Mouse (Mus musculus) erythroblast, embryonic 14.5 days (primary cell): ENCODE data around the gene Sel1l. TPM values are rescaled to one million over a fixed set of nuclear protein-coding genes. Genes with fewer than 3 reads are reported as not detected.

Experiments used
- H3K27me3 ChIP-seq: 2 replicates; pipeline ENCODE4 v1.6.1; 2012; ENCODE audit warnings: inconsistent platforms; ENCODE audit not compliant: control insufficient read depth
- H3K36me3 ChIP-seq: 2 replicates; pipeline ENCODE4 v1.6.1; 2012; ENCODE audit warnings: mild to moderate bottlenecking, inconsistent platforms; ENCODE audit not compliant: control insufficient read depth
- H3K4me1 ChIP-seq: 2 replicates; pipeline ENCODE4 v1.6.1; 2012; ENCODE audit warnings: inconsistent platforms; ENCODE audit not compliant: control insufficient read depth
- H3K4me3 ChIP-seq: replicated peaks from 2 replicates; pipeline ENCODE3; 2012; ENCODE audit warnings: moderate library complexity, mild to moderate bottlenecking, inconsistent platforms
- H3K9me3 ChIP-seq: 2 replicates; pipeline ENCODE4 v1.6.1; 2012; ENCODE audit warnings: low read length, inconsistent platforms, mixed read lengths; ENCODE audit not compliant: control insufficient read depth
- GATA1 ChIP-seq: IDR thresholded peaks from 2 replicates; pipeline ENCODE4 v1.6.1; 2012; ENCODE audit warnings: low read length, inconsistent platforms, mixed read lengths
- TAL1 ChIP-seq: IDR thresholded peaks from 3 replicates; pipeline ENCODE4 v1.6.1; 2012; ENCODE audit warnings: low read length, inconsistent platforms, mixed read lengths
- polyA plus RNA-seq: library from polyadenylated mRNA; stranded (reverse); fragments of >175 nt; gene quantifications from 2 replicates; pipeline ENCODE4 v1.2.3, GENCODE M21; 2012

The Sel1l gene
- polyA plus RNA-seq, 1 experiment: 0.30 TPM

DNA sequence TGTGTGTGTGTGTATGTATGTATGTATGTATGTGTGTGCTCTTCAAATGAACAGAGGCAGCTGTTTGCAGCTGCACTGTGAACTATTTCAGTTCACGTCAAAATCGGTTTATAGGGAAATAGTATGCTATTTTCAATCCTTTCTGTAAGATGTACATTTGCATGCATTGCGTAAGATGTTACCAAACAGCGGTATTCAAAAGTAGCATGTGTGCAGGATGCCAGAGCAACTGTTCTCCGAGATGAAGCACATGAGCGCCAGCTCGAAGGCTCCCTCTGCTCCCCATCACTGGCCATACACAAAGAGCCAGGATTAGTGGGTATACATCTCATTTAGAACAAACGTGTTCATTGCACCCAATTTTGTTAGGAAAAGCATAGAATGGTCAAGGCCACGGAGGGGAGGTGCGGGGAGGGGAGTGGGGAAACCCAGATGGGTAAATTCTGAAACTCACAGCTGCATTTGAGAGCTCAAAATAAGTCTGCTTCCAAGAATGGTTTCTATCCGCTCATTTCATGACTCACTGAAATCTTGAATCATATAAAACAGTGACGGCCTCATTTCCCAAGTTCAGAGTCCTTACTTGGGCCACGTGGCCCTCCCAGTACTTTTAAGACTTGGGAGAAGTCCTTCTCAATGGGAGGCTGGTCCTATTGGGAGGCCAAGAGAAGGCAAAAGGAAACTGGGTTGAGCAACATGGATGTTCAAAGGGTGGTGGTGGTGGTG, 45.6 kb downstream of the Sel1l start:
- peaks cover 8% of the 10 kb centered on the region for H3K4me1 ChIP-seq
- TF ChIP-seq GATA1 (no peak), TAL1 (no peak)

DNA sequence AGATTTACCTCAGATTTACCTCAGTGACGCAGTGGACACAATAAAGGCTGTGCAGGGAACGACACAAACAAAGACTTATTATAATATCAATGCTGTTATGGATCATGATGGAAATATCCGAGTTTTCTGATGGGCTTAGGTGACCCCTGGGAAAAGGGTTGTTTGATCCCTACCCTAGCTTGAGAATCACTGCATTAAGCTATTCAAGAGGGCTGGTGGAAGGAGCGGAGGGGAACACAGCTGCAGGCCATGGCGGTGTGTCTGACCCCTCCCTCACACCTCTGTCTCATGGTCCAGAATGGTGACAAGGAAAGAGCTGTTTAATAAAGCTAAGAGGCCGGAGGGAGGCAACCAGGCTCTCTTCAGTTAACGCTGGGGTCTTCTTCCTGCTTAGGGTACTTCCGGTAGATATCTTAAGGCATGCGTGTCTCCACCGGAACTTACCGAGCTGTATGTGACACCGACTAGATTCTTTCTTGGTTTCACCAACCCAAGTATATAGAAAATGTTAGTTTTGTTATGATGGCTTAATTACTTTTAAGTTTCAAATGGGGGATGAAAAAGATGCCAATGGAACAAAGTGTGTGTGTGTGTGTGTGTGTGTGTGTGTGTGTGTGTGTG, 46.3 kb downstream of the Sel1l start:
- H3K9me3 ChIP-seq: no peaks in the 10 kb centered on the region
- no peak overlapping the region for H3K4me3 ChIP-seq
- no peaks in the 10 kb centered on the region for H3K27me3 ChIP-seq
- peaks cover 5% of the 10 kb centered on the region for H3K36me3 ChIP-seq
- H3K4me1 ChIP-seq: peaks cover 8% of the 10 kb centered on the region
- no peak for TF ChIP-seq TAL1
- TF ChIP-seq GATA1: no peak

More for the DNA sequence above, 45.6 kb downstream of the Sel1l start:
- Histone ChIP-seq H3K27me3 (no peaks in the 10 kb centered on the region), H3K4me3 (no peak overlapping the region), H3K36me3 (peaks cover 12% of the 10 kb centered on the region), H3K9me3 (no peaks in the 10 kb centered on the region)

DNA sequence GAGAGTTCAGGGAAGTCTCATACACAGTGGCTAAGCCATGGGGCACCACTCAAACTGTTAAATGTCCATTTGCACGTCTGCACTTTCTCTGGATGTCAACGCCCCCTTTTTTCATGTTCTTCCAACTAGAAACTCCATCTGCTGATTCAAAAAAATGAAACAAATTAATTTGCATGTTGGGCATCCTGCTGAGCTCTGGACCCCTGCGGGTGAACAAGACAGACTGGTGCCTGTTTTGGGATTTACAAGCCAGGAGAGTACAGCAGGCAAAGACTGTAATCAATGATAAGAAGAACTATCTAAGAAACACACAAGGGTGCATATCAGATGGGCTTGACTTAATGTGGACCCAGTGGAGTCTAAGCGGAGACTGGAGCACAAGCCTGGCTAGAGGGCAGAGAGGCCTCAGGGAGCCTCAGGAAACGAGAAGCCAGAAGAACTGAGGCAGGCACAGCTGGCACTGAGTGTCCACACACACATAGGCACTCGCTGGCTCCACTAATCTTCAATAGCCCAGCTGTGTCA, 48.0 kb downstream of the Sel1l start:
- H3K9me3 ChIP-seq: no peaks in the 10 kb centered on the region
- peaks cover 8% of the 10 kb centered on the region for H3K4me1 ChIP-seq
- no peaks in the 10 kb centered on the region for H3K36me3 ChIP-seq
- no peak for TF ChIP-seq GATA1
- no peak for TF ChIP-seq TAL1
- H3K4me3 ChIP-seq: no peak overlapping the region
- no peaks in the 10 kb centered on the region for H3K27me3 ChIP-seq

- Histone ChIP-seq H3K4me3 (no peak overlapping the region), H3K9me3 (no peaks in the 10 kb centered on the region), H3K27me3 (no peaks in the 10 kb centered on the region), H3K4me1 (peaks cover 8% of the 10 kb centered on the region), H3K36me3 (no peaks in the 10 kb centered on the region)
- TF ChIP-seq GATA1: no peak
- no peak for TF ChIP-seq TAL1
These were observed 49.1 kb downstream of the Sel1l start for GRCm38 (mm10) chr12:91799821-91800335.

DNA sequence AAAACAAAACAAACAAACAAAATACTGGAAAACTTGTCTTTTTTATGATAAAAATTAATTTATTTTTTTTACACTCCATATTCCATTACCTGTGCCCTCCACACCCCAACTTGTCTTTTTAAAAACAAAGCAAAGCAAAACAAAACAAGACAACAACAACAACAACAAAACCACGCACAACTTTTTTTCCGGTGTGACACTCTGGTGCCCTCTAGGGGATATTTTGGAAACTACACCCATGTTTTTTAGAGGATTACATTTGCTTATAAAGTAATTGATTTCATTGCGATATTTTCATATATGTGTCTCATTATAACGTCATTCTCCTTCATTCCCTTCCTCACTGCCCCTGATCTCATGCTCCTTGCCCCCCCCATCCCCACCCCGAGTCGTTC, 49.6 kb downstream of the Sel1l start:
- Histone ChIP-seq H3K36me3 (no peaks in the 10 kb centered on the region), H3K9me3 (no peaks in the 10 kb centered on the region), H3K27me3 (no peaks in the 10 kb centered on the region), H3K4me1 (peaks cover 8% of the 10 kb centered on the region), H3K4me3 (no peak overlapping the region)
- no peak for TF ChIP-seq GATA1
- TF ChIP-seq TAL1: no peak

DNA sequence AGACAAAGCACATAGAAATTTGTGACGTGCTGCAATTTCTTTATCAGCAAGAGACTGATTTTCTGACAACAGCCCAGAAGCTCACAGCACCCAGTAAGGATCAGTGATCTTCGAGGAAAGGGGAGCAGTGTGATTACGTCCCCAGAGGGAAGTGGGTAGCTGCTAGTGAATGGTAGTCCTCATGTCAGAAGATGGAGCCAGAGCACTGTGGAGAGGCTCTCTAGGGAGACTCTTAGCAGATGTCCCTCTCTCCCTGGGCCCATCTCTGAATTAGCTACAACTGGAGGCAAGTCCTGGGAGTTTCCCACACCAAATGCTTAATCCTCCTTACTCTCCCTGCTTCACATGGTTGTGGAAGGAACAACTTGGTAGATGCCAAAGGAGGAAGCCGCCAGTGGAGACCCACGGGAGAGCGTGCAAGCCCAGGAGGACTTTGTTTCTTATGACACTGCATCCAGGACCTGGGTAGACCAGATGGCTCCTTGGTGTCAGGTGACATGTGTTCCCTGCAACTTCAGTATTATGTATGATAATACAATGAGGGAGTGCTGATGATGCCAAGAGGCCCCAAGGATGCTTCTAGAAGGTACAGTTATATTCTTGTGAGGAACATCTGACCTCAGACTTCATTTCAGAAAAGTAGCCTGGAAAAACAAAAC, 50.1 kb downstream of the Sel1l start:
- H3K4me3 ChIP-seq: no peak overlapping the region
- TF ChIP-seq TAL1 (no peak), GATA1 (no peak)
- H3K36me3 ChIP-seq: no peaks in the 10 kb centered on the region
- no peaks in the 10 kb centered on the region for H3K27me3 ChIP-seq
- peaks cover 8% of the 10 kb centered on the region for H3K4me1 ChIP-seq
- H3K9me3 ChIP-seq: no peaks in the 10 kb centered on the region

GRCm38 (mm10) chr12:91796774-91797173, 52.2 kb downstream of the Sel1l start:
- Histone ChIP-seq H3K27me3 (no peaks in the 10 kb centered on the region), H3K9me3 (no peaks in the 10 kb centered on the region)
- TF ChIP-seq TAL1 (no peak), GATA1 (no peak)

GRCm38 (mm10) chr12:91793266-91793665, 55.7 kb downstream of the Sel1l start:
- Histone ChIP-seq H3K4me3 (no peak overlapping the region), H3K9me3 (no peaks in the 10 kb centered on the region), H3K27me3 (no peaks in the 10 kb centered on the region), H3K4me1 (peaks cover 4% of the 10 kb centered on the region; the same call in 1 of the 2 replicates), H3K36me3 (no peaks in the 10 kb centered on the region)
- no peak for TF ChIP-seq TAL1
- no peak for TF ChIP-seq GATA1

More at GRCm38 (mm10) chr12:91796774-91797173, 52.2 kb downstream of the Sel1l start:
- no peaks in the 10 kb centered on the region for H3K36me3 ChIP-seq
- no peak overlapping the region for H3K4me3 ChIP-seq
- peaks cover 10% of the 10 kb centered on the region for H3K4me1 ChIP-seq

DNA sequence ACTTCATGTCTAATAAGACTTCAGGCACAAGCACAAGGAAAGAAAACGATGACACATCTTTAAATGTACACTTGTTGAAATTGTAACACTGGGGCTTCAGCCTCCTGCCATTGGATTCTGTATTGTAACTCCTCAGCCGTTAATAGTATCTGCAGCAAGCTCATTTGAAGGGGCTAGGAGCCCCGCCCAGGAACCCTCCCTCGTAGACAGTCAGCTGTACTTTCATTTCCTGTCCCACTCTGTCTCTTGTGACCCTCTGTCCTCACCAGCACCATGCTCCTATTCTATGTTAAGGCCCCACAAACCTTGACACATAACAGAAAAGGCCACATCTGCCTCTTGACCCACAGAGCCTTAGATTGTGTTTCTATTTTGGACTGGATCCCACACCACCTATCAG, 57.1 kb downstream of the Sel1l start:
- H3K4me1 ChIP-seq: peaks cover 4% of the 10 kb centered on the region; the same call in 1 of the 2 replicates
- H3K4me3 ChIP-seq: no peak overlapping the region
- no peaks in the 10 kb centered on the region for H3K9me3 ChIP-seq
- no peaks in the 10 kb centered on the region for H3K36me3 ChIP-seq
- TF ChIP-seq GATA1 (no peak), TAL1 (no peak)
- no peaks in the 10 kb centered on the region for H3K27me3 ChIP-seq
